Mouse (Mus musculus) fat pad, adult 2 months (tissue): Measurements from ENCODE around the gene F5.
"Not testable (repeated sequence)": the region's sequence is repeated elsewhere in the genome, so short reads cannot be mapped to it uniquely, and the experiment has no call there.

Experiments used
- DNase-seq: peaks from one replicate; pipeline ENCODE4 v3.0.0-alpha.2; 2011; ENCODE audit warnings: low read depth, low spot score; ENCODE audit errors: extremely low read depth

The F5 gene

DNA sequence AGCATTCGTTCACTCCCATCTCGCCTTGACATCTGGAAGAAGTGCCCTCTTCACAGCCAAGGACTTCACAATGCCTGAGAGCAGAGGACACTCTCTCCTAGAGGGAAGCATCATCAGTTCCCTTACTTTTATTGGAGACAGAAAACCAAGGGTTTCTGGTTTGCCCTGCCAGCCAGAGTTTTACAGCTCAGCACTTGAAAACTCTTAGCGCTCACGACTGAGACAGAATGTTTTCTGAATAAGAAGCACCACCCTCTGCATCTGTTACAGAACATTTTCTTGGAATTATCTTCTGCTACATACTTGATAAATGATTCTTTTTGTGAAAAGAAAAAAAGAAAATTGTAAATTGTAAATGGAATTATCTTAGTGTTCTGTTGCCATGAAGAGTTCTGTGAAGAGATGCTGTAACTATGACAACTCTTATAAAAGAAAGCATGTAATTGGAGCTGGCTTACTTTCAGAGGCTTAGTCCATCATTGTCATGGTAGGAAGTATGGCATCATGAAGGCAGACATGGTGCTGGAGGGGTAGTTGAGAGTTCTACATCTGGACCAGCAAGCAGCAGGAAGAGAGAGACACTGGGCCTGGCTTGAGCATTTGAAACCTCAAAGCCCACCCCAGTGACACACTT, 80.4 kb downstream of the F5 start:
- not testable (repeated sequence) for DNase-seq

- DNase-seq, result no peak
Measured at GRCm38 (mm10) chr1:164233447-164233846, 81.8 kb downstream of the F5 start.

DNA sequence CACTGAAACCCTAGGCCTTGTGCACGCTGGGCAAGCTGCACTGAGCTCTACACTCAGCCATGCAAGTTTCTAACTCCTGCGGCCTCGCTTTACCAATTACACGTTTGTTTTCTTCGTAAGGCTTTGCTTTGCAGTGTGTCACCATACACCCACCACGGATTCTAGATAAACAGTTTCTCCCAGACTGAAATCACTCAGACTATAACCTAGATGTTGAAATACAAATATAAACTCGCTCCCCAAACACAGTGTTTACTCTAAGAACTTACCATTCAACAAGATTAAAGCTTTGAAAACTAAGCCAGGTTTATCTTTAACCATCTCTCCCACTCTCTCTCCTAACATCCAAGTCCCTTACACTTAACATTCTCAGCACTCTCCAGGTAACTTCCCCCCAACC, 83.4 kb downstream of the F5 start:
- no peak for DNase-seq

DNA sequence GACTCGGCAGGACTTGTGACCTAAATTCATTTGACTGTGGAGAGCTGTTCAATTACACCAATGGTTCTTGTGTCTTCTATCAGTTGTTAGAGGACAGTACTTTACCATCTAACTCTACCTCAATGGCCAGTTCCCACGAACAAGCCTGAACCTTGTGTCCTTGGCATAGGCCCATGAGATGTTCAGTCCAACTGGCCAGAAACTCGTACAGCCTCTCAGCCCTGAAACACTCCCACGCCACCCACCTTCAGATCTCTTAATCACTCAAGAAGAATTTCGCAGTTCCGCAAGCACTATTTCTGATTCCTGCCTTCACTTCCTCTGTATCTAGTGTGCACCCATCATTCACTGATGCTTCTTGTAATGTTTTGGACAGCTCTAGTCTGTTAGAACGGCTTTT, 84.4 kb downstream of the F5 start:
- peak; percentile 87 for DNase-seq

DNA sequence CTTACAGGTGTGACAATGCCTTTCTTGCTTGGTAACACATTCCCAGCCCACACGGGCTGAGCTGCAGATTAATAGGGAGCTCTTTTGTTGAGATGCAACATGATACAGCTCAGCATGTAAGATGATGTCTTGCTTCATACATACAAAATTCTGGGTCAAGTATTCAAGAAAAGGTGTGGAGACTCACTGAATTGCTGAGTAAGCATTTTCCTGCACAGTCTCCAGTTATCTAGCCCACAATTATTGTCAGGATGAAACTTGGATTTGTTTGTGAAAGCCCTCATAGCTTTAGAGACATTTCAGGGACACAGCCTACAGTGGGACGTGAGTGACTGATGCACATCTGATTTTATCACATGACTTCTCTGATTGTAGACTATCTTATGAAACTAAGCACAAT, 89.9 kb downstream of the F5 start:
- DNase-seq, result no peak

GRCm38 (mm10) chr1:164242809-164243208, 91.2 kb downstream of the F5 start:
- peak; percentile 83 for DNase-seq

DNA sequence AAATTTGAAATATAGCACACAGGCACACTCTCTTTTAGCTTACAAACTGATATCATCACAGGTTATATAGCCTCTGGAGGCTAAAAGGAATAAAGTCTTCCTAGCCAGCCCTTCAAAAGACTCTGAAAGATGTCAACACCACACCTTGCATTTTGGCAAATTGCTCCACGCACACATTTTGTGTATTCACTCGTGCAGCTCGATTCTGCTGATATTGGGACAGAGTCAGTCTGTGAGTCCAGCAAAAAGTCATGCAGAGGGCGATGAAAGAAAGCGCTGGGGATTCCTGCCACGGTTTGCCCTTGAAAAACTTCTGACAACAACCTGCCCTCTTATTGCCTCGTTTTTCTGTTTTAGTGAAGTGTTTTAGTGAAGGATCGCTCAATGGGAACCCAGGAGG, 95.8 kb downstream of the F5 start:
- no peak for DNase-seq

DNA sequence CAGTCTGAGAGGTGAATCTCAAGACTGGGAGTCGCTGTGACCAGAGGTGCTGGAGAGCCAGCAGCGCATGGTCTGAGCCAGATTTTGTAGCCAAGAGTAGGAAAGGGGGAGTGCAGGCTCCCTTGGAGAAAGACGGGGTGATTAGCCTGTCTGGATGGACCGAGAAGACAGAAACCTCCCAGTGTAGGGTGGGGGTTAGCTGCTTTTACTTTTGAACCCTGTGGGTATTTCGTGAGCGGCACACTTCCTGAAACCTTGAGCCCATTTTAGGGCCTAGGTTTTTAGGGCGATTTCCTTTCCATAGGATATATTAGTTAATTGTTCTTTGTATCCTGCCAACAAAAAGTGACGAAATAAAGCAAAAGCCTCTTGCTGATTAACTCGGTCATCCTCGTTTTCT, 96.3 kb downstream of the F5 start:
- DNase-seq, result peak; percentile 19

DNA sequence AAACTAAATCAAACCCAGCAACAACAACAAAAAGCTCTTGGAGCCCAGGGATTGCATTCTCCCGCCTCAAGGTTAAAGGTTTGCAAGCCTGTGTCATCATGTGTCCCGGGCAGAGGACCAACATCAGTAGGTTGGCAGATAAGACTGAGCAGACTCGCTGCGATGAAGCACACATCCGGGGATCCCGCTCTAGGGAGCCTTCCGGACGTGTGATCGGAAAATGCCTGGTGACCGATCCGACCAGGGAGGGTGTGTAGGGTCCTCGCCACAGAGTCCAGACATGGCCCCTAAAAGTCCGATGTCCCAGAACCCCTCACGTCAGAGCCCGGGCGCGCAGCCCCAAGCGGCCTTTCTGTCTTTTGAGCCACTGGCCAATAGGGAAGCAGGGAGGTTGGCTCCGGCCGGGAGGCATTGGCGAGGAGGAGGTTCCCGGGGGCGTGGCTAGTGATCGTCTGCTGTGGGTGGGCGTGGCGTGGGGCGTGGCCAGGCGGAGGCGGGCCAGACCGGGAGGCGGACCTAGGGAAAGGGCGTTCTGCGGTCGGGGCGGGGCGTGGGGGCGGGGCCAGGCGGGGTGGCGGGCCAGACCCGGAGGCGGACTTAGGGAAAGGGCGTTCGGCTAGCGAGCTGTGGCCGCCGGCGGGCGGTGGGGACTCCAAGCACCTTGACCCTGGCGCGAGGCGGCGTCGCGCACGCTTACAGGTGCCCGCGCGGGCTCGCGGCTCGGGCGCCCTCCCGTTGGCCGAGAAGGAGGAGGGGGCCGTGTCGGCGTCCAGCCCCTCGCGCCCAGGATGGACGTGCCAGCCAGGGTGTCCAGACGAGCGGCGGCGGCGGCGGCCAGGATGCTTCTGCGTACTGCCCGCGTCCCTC, 97.1 kb downstream of the F5 start, which contains the start of gene Slc19a2:
Slc19a2 (plus strand) TSS at position 582 of the 867 bp plus-strand sequence.
- DNase-seq, result peak; percentile 78

- DNase-seq, result no peak
Measured at GRCm38 (mm10) chr1:164249332-164249711, 97.7 kb downstream of the F5 start.

- DNase-seq, result no peak
Measured at GRCm38 (mm10) chr1:164250391-164251150, 98.9 kb downstream of the F5 start.

- no peak for DNase-seq
Measured at GRCm38 (mm10) chr1:164251438-164251837, 99.8 kb downstream of the F5 start.

GRCm38 (mm10) chr1:164252551-164252950, 100.9 kb downstream of the F5 start:
- no peak for DNase-seq

DNA sequence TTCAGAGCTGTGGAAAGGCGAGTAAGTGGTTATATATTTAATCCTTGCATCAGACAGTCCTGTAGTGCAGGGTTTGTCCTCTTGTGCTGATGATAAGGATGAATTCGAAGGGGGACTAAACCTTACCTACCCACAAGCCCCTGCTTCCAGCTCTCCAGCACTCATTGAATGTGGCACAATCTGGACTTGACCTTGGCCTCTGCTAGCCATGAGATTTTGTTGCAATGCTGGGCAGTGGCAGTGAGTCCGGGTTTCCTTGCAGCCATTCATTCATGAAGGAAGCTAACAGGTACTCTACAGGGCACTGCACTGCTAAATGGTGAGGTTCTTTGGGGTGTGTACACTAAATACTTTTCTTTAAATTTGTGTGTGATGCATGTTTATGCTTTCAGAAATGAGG, 103.2 kb downstream of the F5 start:
- DNase-seq, result no peak

DNA sequence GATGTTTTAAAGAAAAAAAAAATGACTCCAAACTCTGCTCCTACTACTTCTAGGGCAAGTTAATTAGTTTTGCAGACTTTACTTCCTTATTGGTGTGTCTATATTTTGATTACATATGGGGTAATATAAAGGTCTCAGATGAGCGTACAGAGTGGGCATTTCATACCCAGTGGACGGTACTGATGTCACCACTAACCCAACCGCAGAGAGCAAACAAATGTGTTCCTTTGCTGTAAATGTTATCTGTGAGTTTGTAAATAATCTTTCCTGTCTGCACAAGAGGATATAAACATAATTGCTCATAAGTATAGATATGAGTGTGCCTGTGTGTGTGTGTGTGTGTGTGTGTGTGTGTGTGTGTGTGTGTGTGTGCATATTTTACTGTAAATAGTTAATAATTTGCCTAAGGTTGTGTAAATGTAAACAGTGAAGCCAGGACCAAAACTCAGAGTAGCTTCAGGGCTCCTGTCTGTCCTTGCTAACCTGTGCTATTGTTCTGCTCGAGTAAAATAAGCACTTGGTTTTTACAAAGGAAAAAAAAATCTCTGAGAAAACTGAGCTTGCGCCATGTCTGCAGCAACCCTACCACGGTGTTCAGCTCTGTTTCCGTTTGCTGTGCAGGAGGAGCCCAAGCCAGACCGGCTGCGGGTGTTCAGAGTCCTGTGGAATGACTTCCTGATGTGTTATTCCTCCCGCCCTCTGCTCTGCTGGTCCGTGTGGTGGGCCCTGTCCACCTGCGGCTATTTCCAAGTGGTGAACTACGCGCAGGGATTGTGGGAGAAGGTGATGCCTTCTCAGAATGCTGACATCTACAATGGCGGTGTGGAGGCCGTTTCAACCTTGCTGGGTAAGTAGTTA, 108.8 kb downstream of the F5 start:
- DNase-seq, result no peak

- peak; percentile 93 for DNase-seq
Measured at GRCm38 (mm10) chr1:164261553-164261952, 109.9 kb downstream of the F5 start.
